ENCODE assay signal across 8 mouse cellular contexts in genomic region chr11:44519096-44519949, GRCm38 (mm10). TPM values are rescaled to one million over a fixed set of nuclear protein-coding genes. Genes with fewer than 3 reads are reported as not detected.
DNase-seq lines count a peak whose midpoint lies in the region; ATAC-seq and TF ChIP-seq lines count a peak whose summit lies in the region.

No protein-coding gene starts in this region.

- peak; percentile 49 for ATAC-seq in heart, embryonic 13.5 days (ENCODE audit: extremely low read depth, insufficient number of reproducible peaks, low FRiP score, low TSS enrichment)
- ATAC-seq in limb, embryonic 11.5 days (ENCODE audit: insufficient number of reproducible peaks, low FRiP score, low TSS enrichment, low read depth): peak; percentile 77
- ATAC-seq in midbrain, embryonic 15.5 days (replicated peaks): peak; percentile 60

- H3K27me3 ChIP-seq in heart, embryonic 13.5 days (replicated peaks): no peaks in the 10 kb centered on the region
- no peaks in the 10 kb centered on the region for H3K27me3 ChIP-seq in limb, embryonic 11.5 days (ENCODE audit: control insufficient read depth, insufficient read depth, low read length)
- H3K27me3 ChIP-seq in midbrain, embryonic 15.5 days (replicated peaks): no peaks in the 10 kb centered on the region
- H3K27me3 ChIP-seq in thymus, adult 2 months (ENCODE audit: control insufficient read depth, insufficient read depth, low read length): no peaks in the 10 kb centered on the region

- H3K9ac ChIP-seq in heart, embryonic 13.5 days: peak overlapping the region; percentile 98
- H3K9ac ChIP-seq in limb, embryonic 11.5 days (ENCODE audit: low read length): peak overlapping the region; percentile 96
- H3K9ac ChIP-seq in midbrain, embryonic 15.5 days: peak overlapping the region; percentile 84

- 1% methylated on average over 37 of the region's 61 CpGs for WGBS in heart, embryonic 13.5 days
- under 1% methylated on average over 40 of the region's 61 CpGs for WGBS in limb, embryonic 11.5 days
- under 1% methylated on average over 44 of the region's 61 CpGs for WGBS in midbrain, embryonic 15.5 days
- under 1% methylated on average over 45 of the region's 61 CpGs for WGBS in thymus, adult 2 months

- peak overlapping the region; percentile 98 for H3K27ac ChIP-seq in heart, embryonic 13.5 days (replicated peaks)
- H3K27ac ChIP-seq in limb, embryonic 11.5 days (replicated peaks; ENCODE audit: low read depth, low read length): peak overlapping the region; percentile 91
- peak overlapping the region; percentile 95 for H3K27ac ChIP-seq in midbrain, embryonic 15.5 days
- H3K27ac ChIP-seq in thymus, adult 2 months (ENCODE audit: control insufficient read depth, insufficient read depth, low read length): peak overlapping the region; percentile 95

- peak overlapping the region; percentile 74 for H3K4me2 ChIP-seq in heart, embryonic 13.5 days
- peak overlapping the region; percentile 74 for H3K4me2 ChIP-seq in limb, embryonic 11.5 days (ENCODE audit: low read depth, severe bottlenecking)
- peak overlapping the region; percentile 79 for H3K4me2 ChIP-seq in midbrain, embryonic 15.5 days

- peak; percentile 15 for DNase-seq in gastrocnemius, adult 18-20 months (ENCODE audit: low spot score)
- DNase-seq in gastrocnemius, postnatal 36 days: no peak
- DNase-seq in CD8-positive naive resting alpha-beta T cell, adult 2 months (ENCODE audit: low read depth in 2 of 2, low spot score in 2 of 2): peak; percentile 14 to 35
- peak; percentile 55 to 73 for DNase-seq in cerebellum, postnatal 10 days
- peak; percentile 67 for DNase-seq in limb, embryonic 11.5 days (ENCODE audit: low spot score)
- peak; percentile 54 for DNase-seq in thymus, adult 2 months

- no peak for TF ChIP-seq CTCF in thymus, adult 2 months (IDR thresholded peaks at IDR 0.05; ENCODE audit: borderline replicate concordance, control insufficient read depth, extremely low read depth, insufficient read depth, low read length, poor library complexity)

- H3K4me1 ChIP-seq in heart, embryonic 13.5 days: peaks cover 38% of the 10 kb centered on the region
- 0 out of 2 replicates have a peak, but pooled peaks cover 4% of the 10 kb centered on the region for H3K4me1 ChIP-seq in limb, embryonic 11.5 days (ENCODE audit: control insufficient read depth, insufficient read depth, low read length)
- peaks cover 32% of the 10 kb centered on the region for H3K4me1 ChIP-seq in midbrain, embryonic 15.5 days
- H3K4me1 ChIP-seq in thymus, adult 2 months (replicated peaks; ENCODE audit: control insufficient read depth, insufficient read depth, low read length): peaks cover 9% of the 10 kb centered on the region

- intact Hi-C loops in gastrocnemius, postnatal 36 days (cut with DNase I): loop anchor here (5.0 kb wide), 1 partner anchor 47 kb away; the partner anchor contains the start of gene Ublcp1

- H3K36me3 ChIP-seq in heart, embryonic 13.5 days: peaks cover 5% of the 10 kb centered on the region; the same call in 1 of the 2 replicates
- no peaks in the 10 kb centered on the region for H3K36me3 ChIP-seq in limb, embryonic 11.5 days (ENCODE audit: control insufficient read depth, insufficient read depth, low read length)
- H3K36me3 ChIP-seq in midbrain, embryonic 15.5 days (replicated peaks): no peaks in the 10 kb centered on the region
- no peaks in the 10 kb centered on the region; the same call in 1 of the 2 replicates for H3K36me3 ChIP-seq in thymus, adult 2 months (ENCODE audit: control insufficient read depth, insufficient read depth, low read length)

- no peaks in the 10 kb centered on the region for H3K9me3 ChIP-seq in heart, embryonic 13.5 days
- no peaks in the 10 kb centered on the region for H3K9me3 ChIP-seq in limb, embryonic 11.5 days (ENCODE audit: control insufficient read depth, low read length)
- no peaks in the 10 kb centered on the region for H3K9me3 ChIP-seq in midbrain, embryonic 15.5 days

- no peak for TF ChIP-seq POLR2A in thymus, adult 2 months (IDR thresholded peaks at IDR 0.05; ENCODE audit: control insufficient read depth, extremely low read depth, insufficient read depth, low read length, poor library complexity)

- H3K4me3 ChIP-seq in heart, embryonic 13.5 days: peak overlapping the region; percentile 98
- H3K4me3 ChIP-seq in limb, embryonic 11.5 days (ENCODE audit: low read depth, low read length): peak overlapping the region; percentile 96
- H3K4me3 ChIP-seq in midbrain, embryonic 15.5 days: peak overlapping the region; percentile 76
- peak overlapping the region; percentile 97 for H3K4me3 ChIP-seq in thymus, adult 2 months (ENCODE audit: control insufficient read depth, insufficient read depth, low read length)

RNA-seq across cellular contexts. Expression of gene Rnf145, which starts 0.6 kb away (rescaled TPM):
- 1 to 10 TPM; 6.5 to 7.4 TPM for total RNA-seq in gastrocnemius, adult 18-20 months (2021)
- total RNA-seq in gastrocnemius, postnatal 36 days (2021): 1 to 10 TPM; 7.0 to 7.1 TPM
- 46.5 and 55.9 TPM in 2 replicates for polyA plus RNA-seq in heart, embryonic 13.5 days (2015; fragmentation: Nextera tagmentation; extraction: Ambion mirVana)
- 95.3 and 96.1 TPM in 2 replicates for polyA plus RNA-seq in limb, embryonic 11.5 days (2014; fragmentation: Nextera tagmentation; extraction: Ambion mirVana)
- polyA plus RNA-seq in midbrain, embryonic 15.5 days (2015; fragmentation: Nextera tagmentation; extraction: Ambion mirVana): 123 and 128 TPM in 2 replicates
- polyA plus RNA-seq in thymus, adult 2 months (2012; rRNA removed): 361 and 669 TPM in 2 replicates

RNA-seq across cellular contexts. Expression of gene Ublcp1, which starts 49.0 kb away (rescaled TPM):
- 10 to 100 TPM; 21.7 to 25.3 TPM for total RNA-seq in gastrocnemius, adult 18-20 months (2021)
- total RNA-seq in gastrocnemius, postnatal 36 days (2021): 10 to 100 TPM; 22.4 to 28.9 TPM
- 42.3 and 43.7 TPM in 2 replicates for polyA plus RNA-seq in heart, embryonic 13.5 days (2015; fragmentation: Nextera tagmentation; extraction: Ambion mirVana)
- 76.7 and 76.8 TPM in 2 replicates for polyA plus RNA-seq in limb, embryonic 11.5 days (2014; fragmentation: Nextera tagmentation; extraction: Ambion mirVana)
- 61.4 and 63.0 TPM in 2 replicates for polyA plus RNA-seq in midbrain, embryonic 15.5 days (2015; fragmentation: Nextera tagmentation; extraction: Ambion mirVana)
- 10.1 and 10.7 TPM in 2 replicates for polyA plus RNA-seq in thymus, adult 2 months (2012; rRNA removed)

Comparison
In these comparisons a context has a peak if more than half of its experiments do, and no peak if none do; other contexts are left out.
1. DNase-seq: peak in gastrocnemius, adult 18-20 months (single experiment), CD8-positive naive resting alpha-beta T cell, adult 2 months (2 of 2), cerebellum, postnatal 10 days (2 of 2), limb, embryonic 11.5 days (single experiment) and thymus, adult 2 months (single experiment); none in gastrocnemius, postnatal 36 days (0 of 2).
2. Peak in every context shown above with its lines, with median percentiles within 50 percentile points of each other: ATAC-seq, H3K27ac ChIP-seq, H3K4me2 ChIP-seq, H3K4me3 ChIP-seq and H3K9ac ChIP-seq.